Mouse (Mus musculus) stomach, embryonic 16.5 days (tissue): ENCODE data around the gene Ptprm. TPM values are rescaled to one million over a fixed set of nuclear protein-coding genes. Genes with fewer than 3 reads are reported as not detected.

Experiments
- ATAC-seq: fragments of 200-750 bp; cut with Nextera tagmentation; 2 replicates; pipeline ENCODE4 v1.8.0; 2017; ENCODE audit warnings: moderate number of reproducible peaks, moderate TSS enrichment; ENCODE audit not compliant: insufficient read depth, low FRiP score
- H3K27ac ChIP-seq: fragments of 300-500 bp; sonication (generic); 2 replicates; pipeline ENCODE4 v1.5.1; 2014; ENCODE audit warnings: low read length
- H3K27me3 ChIP-seq: fragments of 300-500 bp; sonication (generic); 2 replicates; pipeline ENCODE4 v1.6.1; 2014; ENCODE audit warnings: low read length, control low read depth, mixed read lengths; ENCODE audit not compliant: control insufficient read depth, insufficient read depth
- H3K36me3 ChIP-seq: fragments of 300-500 bp; sonication (generic); 2 replicates; pipeline ENCODE4 v1.6.1; 2014; ENCODE audit warnings: low read length; ENCODE audit not compliant: control insufficient read depth, insufficient read depth
- H3K4me1 ChIP-seq: fragments of 300-500 bp; sonication (generic); 2 replicates; pipeline ENCODE4 v1.6.1; 2014; ENCODE audit warnings: low read length, control low read depth, mixed read lengths; ENCODE audit not compliant: control insufficient read depth, insufficient read depth
- H3K4me2 ChIP-seq: fragments of 300-500 bp; sonication (generic); 2 replicates; pipeline ENCODE4 v1.6.1; 2014; ENCODE audit warnings: low read depth, low read length, mixed read lengths
- H3K4me3 ChIP-seq: fragments of 300-500 bp; sonication (generic); replicated peaks from 2 replicates; pipeline ENCODE4 v1.5.1; 2014; ENCODE audit warnings: mild to moderate bottlenecking, low read length
- H3K9ac ChIP-seq: fragments of 300-500 bp; sonication (generic); 2 replicates; pipeline ENCODE4 v1.6.1; 2014; ENCODE audit warnings: low read length
- H3K9me3 ChIP-seq: fragments of 300-500 bp; sonication (generic); replicated peaks from 2 replicates; pipeline ENCODE4 v1.6.1; 2016; ENCODE audit warnings: low read length, control low read depth; ENCODE audit not compliant: control insufficient read depth
- WGBS: fragments of 180-500 bp; shearing (Covaris S2); extraction: QIAGEN DNeasy Blood & Tissue Kit; methylation state at CpG from one replicate; pipeline ENCODE4 v1.1.7; 2014; 5-methylcytosine and 5-hydroxymethylcytosine counted together
- polyA plus RNA-seq: library from polyadenylated mRNA; unstranded; fragments of >200 nt; fragmentation: Nextera tagmentation; extraction: Ambion mirVana; gene quantifications from 2 replicates; pipeline ENCODE4 v1.2.1, GENCODE M21; 2015

The Ptprm gene
- polyA plus RNA-seq, 1 experiment from 2014 or later: 10.8 TPM

DNA sequence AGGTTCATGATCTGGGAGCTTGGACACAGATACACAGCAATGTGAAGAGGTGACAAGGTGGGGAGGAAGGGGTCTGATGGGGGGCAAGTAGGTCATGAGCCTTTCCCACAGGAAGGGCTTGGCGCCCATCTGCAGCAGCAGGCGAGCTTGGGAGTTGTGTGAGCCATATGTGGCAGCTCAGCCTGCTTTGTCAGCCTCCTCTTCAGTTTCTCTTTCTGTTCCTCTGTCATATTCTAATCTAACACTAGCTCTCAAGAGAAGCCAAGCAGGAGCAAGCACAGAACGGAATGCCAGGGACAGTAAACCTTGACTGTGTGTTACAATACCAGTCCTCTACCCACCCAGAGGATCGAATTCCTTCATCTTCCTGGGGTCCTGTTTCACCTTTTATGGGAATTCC is 94.2 kb downstream of the Ptprm start:
- WGBS: 78% methylated on average over 4 of the region's 4 CpGs

DNA sequence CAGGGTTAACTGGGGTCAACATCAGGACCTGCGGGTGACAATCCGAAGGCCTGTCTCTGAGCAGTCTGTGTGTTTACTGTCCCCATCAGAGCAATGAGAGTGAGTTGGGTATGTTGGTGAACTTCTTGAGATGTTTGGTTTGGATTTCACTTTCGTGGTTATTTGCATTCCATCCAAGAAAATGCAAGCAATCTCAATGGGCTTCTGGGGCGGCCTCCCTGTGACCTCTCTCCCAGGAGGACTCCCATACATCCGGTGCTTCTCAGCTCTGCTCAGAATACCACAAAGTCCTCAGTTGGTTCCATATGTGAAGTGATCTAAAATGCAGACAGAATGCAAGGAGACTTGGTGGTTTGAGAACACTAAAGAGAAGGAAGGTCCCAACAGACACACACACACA is 96.5 kb downstream of the Ptprm start:
- no peak overlapping the region for H3K4me2 ChIP-seq
- ATAC-seq: no peak
- peaks cover 3% of the 10 kb centered on the region; the same call in 1 of the 2 replicates for H3K4me1 ChIP-seq
- H3K27me3 ChIP-seq: no peaks in the 10 kb centered on the region
- no peaks in the 10 kb centered on the region for H3K9me3 ChIP-seq
- H3K9ac ChIP-seq: no peak overlapping the region
- H3K36me3 ChIP-seq: no peaks in the 10 kb centered on the region
- 45% methylated on average over 5 of the region's 5 CpGs for WGBS
- no peak overlapping the region for H3K27ac ChIP-seq
- no peak overlapping the region for H3K4me3 ChIP-seq

More for the DNA sequence above, 94.2 kb downstream of the Ptprm start:
- H3K9ac ChIP-seq: no peak overlapping the region
- H3K27ac ChIP-seq: no peak overlapping the region
- H3K4me3 ChIP-seq: no peak overlapping the region
- H3K27me3 ChIP-seq: no peaks in the 10 kb centered on the region
- ATAC-seq: no peak
- H3K4me2 ChIP-seq: no peak overlapping the region
- H3K9me3 ChIP-seq: no peaks in the 10 kb centered on the region
- no peaks in the 10 kb centered on the region for H3K4me1 ChIP-seq
- no peaks in the 10 kb centered on the region for H3K36me3 ChIP-seq

- Histone ChIP-seq H3K4me1 (peaks cover 3% of the 10 kb centered on the region; the same call in 1 of the 2 replicates), H3K27ac (no peak overlapping the region), H3K27me3 (no peaks in the 10 kb centered on the region), H3K9ac (no peak overlapping the region), H3K4me2 (no peak overlapping the region), H3K36me3 (no peaks in the 10 kb centered on the region), H3K9me3 (no peaks in the 10 kb centered on the region), H3K4me3 (no peak overlapping the region)
- no peak for ATAC-seq
- 71% methylated on average over 5 of the region's 6 CpGs for WGBS
Observed at GRCm38 (mm10) chr17:67256171-67256570, 98.1 kb downstream of the Ptprm start.

GRCm38 (mm10) chr17:67253445-67253844 is 100.8 kb downstream of the Ptprm start:
- Histone ChIP-seq H3K9ac (no peak overlapping the region), H3K9me3 (no peaks in the 10 kb centered on the region), H3K4me1 (peaks cover 3% of the 10 kb centered on the region; the same call in 1 of the 2 replicates), H3K36me3 (no peaks in the 10 kb centered on the region), H3K4me3 (no peak overlapping the region), H3K27me3 (no peaks in the 10 kb centered on the region), H3K27ac (no peak overlapping the region), H3K4me2 (no peak overlapping the region)
- 48% methylated on average over 4 of the region's 4 CpGs for WGBS
- no peak for ATAC-seq

DNA sequence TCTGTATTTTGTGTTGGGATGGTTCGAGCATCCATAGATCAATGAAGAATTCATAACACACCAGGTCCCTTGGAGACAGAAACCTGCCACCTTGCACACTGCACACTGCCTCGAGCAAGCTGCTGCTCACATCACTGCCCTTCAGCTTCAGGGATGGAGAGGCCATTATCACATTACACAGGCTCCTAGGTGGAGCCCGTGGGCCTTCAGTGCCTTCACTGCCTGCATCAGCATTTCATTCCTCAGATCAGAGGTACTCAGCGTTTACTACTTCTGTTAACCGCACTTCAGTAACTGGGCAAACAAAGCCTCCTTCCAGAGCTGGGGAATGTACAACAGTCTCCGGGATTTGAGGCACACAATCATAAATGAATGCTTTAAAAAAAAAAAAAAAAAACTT is 101.3 kb downstream of the Ptprm start:
- 57% methylated on average over 6 of the region's 6 CpGs for WGBS
- no peak for ATAC-seq
- peaks cover 3% of the 10 kb centered on the region; the same call in 1 of the 2 replicates for H3K4me1 ChIP-seq

DNA sequence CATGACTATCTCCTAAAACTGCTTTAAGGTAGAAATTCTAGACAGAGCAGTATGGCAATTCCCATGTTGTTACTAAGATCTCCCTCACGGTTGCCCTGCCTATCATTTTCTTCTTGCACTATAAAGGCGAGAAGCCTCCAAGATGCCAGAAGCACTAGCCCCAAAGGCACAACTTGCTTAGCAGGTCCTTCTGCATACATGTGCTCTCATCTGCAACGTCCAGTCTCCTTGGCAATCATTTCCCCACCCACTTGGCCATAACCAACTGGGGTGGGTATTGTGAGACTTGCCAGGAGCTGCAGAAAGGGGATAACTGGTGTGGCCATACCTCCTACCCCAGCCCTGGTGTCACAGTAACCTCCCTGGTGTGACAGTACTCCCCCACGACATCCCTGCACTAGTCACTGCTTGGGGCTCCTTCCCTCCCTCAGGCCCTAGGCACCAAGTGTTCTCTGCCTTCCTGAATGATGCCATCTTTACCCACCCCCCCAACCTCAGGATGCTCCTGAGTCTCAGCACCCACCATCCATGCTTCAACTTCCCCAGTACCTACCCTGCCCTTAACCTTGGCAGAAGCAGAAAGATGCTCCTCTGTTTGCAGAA is 108.9 kb downstream of the Ptprm start:
- H3K4me2 ChIP-seq: no peak overlapping the region
- no peaks in the 10 kb centered on the region for H3K9me3 ChIP-seq
- no peak overlapping the region for H3K4me3 ChIP-seq
- H3K27me3 ChIP-seq: no peaks in the 10 kb centered on the region
- no peak for ATAC-seq
- no peak overlapping the region for H3K9ac ChIP-seq
- no peaks in the 10 kb centered on the region for H3K36me3 ChIP-seq
- no peaks in the 10 kb centered on the region for H3K4me1 ChIP-seq
- 63% methylated on average over 4 of the region's 4 CpGs for WGBS
- H3K27ac ChIP-seq: no peak overlapping the region

More for the DNA sequence above, 101.3 kb downstream of the Ptprm start:
- H3K9ac ChIP-seq: no peak overlapping the region
- H3K9me3 ChIP-seq: no peaks in the 10 kb centered on the region
- no peak overlapping the region for H3K4me2 ChIP-seq
- no peak overlapping the region for H3K27ac ChIP-seq
- H3K4me3 ChIP-seq: no peak overlapping the region
- no peaks in the 10 kb centered on the region for H3K27me3 ChIP-seq
- no peaks in the 10 kb centered on the region for H3K36me3 ChIP-seq

GRCm38 (mm10) chr17:67242774-67243495 is 111.3 kb downstream of the Ptprm start:
- Histone ChIP-seq H3K4me3 (no peak overlapping the region), H3K9me3 (no peaks in the 10 kb centered on the region), H3K4me2 (no peak overlapping the region), H3K4me1 (no peaks in the 10 kb centered on the region), H3K27ac (no peak overlapping the region), H3K36me3 (no peaks in the 10 kb centered on the region), H3K9ac (no peak overlapping the region), H3K27me3 (no peaks in the 10 kb centered on the region)
- no peak for ATAC-seq
- WGBS: 70% methylated on average over 12 of the region's 12 CpGs

DNA sequence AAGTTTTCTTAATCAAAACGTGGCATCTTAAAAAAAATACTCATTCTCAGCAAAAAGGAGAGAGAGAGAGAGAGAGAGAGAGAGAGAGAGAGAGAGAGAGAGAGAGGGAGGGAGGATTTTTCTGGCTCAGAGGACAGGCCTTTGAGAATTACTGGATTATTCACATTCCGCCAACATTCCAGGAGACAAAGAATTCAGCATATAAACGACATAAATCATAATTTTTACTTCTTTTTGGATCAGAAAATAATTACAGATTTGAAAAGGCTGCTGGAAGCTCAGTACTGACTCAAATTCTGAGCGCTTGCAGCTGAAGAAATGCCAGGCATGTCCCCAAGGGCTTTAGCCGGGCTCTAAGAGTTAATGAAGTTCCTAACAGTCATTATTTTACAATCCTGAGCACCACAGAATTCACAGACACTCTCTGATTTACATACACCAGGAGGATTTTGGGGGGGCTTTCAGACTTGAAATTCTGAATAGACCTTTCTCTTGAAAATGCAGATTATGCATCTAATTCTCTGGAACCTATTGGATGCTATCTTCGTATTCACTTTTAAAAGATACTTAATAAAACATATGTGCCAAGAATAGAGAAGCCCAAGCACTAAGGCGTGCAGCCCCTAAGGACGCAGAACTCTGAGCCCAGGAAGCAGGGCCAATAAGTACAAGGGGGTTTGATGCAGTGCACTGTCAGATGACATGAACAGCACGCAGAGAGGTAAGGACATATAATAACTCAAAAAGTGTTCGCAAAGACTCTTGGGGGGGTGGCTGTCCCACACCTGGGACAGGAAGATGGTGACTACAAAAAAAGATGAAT is 112.1 kb downstream of the Ptprm start:
- Histone ChIP-seq H3K36me3 (no peaks in the 10 kb centered on the region), H3K9me3 (no peaks in the 10 kb centered on the region), H3K27ac (no peak overlapping the region), H3K9ac (no peak overlapping the region), H3K4me3 (no peak overlapping the region), H3K27me3 (no peaks in the 10 kb centered on the region), H3K4me2 (no peak overlapping the region), H3K4me1 (no peaks in the 10 kb centered on the region)
- ATAC-seq: no peak
- WGBS: 52% methylated on average over 10 of the region's 10 CpGs

- Histone ChIP-seq H3K36me3 (no peaks in the 10 kb centered on the region), H3K4me1 (no peaks in the 10 kb centered on the region), H3K9ac (no peak overlapping the region), H3K27ac (no peak overlapping the region), H3K9me3 (no peaks in the 10 kb centered on the region), H3K4me2 (no peak overlapping the region), H3K4me3 (no peak overlapping the region), H3K27me3 (no peaks in the 10 kb centered on the region)
- 84% methylated on average over 7 of the region's 7 CpGs for WGBS
- ATAC-seq: no peak
Observed at GRCm38 (mm10) chr17:67238866-67239265, 115.4 kb downstream of the Ptprm start.
